Mouse (Mus musculus): Measurements from ENCODE around the gene Zfp664.

The Zfp664 gene

DNA sequence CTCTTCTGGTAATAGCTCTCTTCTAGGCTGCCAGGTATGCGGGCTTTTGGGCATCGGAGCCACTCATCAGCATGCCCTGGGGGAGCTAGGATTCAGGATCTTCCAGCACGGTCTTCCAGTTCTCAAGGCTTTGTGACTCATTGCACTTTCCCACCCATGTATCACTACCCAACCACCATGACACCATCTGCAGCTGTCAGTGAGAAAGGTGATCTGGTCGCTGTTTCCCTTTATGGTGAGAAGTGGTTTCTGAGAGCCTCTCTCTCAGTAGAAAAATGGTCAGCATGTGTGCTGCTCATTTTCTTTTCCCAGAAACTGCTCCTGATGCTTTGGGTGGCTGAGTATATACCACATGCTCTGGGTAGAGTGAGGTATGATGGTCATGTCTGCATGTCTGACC, 16.8 kb downstream of the Zfp664 start:
- Histone ChIP-seq H3K27me3 (ENCODE audit: insufficient read depth, low read length) (no peaks in the 10 kb centered on the region), H3K9me3 (ENCODE audit: low read length) (no peaks in the 10 kb centered on the region), H3K4me3 (replicated peaks; ENCODE audit: low read length) (no peak overlapping the region), H3K4me1 (replicated peaks; ENCODE audit: low read depth, low read length) (peaks cover 24% of the 10 kb centered on the region), H3K36me3 (ENCODE audit: insufficient read depth, low read length) (peaks cover 95% of the 10 kb centered on the region)
- no peak for TF ChIP-seq POU5F1 (IDR thresholded peaks at IDR 0.05; ENCODE audit: borderline replicate concordance, low read length)
- no peak for TF ChIP-seq CTCF (conservative IDR thresholded peaks at IDR 0.05; ENCODE audit: low read length)
- no peak for TF ChIP-seq NANOG (IDR thresholded peaks at IDR 0.05; ENCODE audit: borderline replicate concordance, low read length)

DNA sequence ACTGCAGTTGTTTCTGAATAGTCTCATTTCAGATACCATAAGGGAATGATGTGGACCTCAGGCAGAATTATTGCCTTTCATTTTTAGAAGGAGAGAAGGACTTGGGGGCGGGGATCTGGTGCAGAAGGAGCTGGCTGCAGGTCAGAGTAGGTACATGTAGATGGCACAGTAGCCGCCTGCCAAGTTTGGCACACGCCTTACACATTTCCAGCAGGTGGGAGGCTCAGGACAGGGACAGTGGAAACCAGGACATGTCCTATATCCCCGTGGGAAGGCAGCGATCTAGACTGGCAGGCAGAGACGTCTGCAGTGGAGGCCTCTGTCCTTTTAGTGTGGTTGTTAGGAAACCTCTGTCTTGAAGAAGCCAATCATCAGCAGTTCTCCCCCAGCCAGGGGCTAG, 17.3 kb downstream of the Zfp664 start:
- Histone ChIP-seq H3K27me3 (ENCODE audit: insufficient read depth, low read length) (no peaks in the 10 kb centered on the region), H3K9me3 (ENCODE audit: low read length) (no peaks in the 10 kb centered on the region), H3K4me3 (replicated peaks; ENCODE audit: low read length) (no peak overlapping the region), H3K4me1 (replicated peaks; ENCODE audit: low read depth, low read length) (peaks cover 21% of the 10 kb centered on the region), H3K36me3 (ENCODE audit: insufficient read depth, low read length) (peaks cover 95% of the 10 kb centered on the region)
- TF ChIP-seq CTCF (conservative IDR thresholded peaks at IDR 0.05; ENCODE audit: low read length) (no peak), POU5F1 (IDR thresholded peaks at IDR 0.05; ENCODE audit: borderline replicate concordance, low read length) (no peak), NANOG (IDR thresholded peaks at IDR 0.05; ENCODE audit: borderline replicate concordance, low read length) (no peak)

DNA sequence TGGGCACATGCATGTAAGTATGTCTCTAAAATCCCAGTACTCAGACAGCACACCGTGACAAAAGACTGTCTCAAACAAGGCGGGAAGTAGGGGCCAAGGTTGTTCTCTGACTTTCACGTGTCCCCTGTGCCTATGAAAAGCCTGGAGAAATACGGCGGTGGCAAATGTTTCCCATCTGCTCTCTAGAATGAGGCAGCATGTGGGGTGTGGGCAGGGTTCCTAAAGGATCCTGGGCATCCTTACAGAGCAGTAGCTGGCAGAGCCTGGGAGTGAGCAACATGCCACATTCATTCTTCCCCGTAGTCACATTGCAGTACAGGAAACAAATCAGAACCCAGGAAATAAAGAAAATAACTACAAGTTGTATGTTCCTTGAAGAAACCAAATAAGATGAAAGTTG, 21.4 kb downstream of the Zfp664 start:
- H3K27me3 ChIP-seq (ENCODE audit: insufficient read depth, low read length) = no peaks in the 10 kb centered on the region
- H3K4me3 ChIP-seq (replicated peaks; ENCODE audit: low read length) = no peak overlapping the region
- H3K36me3 ChIP-seq (ENCODE audit: insufficient read depth, low read length) = peaks cover 99% of the 10 kb centered on the region
- H3K9me3 ChIP-seq (ENCODE audit: low read length) = no peaks in the 10 kb centered on the region
- peaks cover 9% of the 10 kb centered on the region; the same call in 1 of the 2 replicates for H3K4me1 ChIP-seq (replicated peaks; ENCODE audit: low read depth, low read length)
- TF ChIP-seq CTCF (conservative IDR thresholded peaks at IDR 0.05; ENCODE audit: low read length) (no peak), NANOG (IDR thresholded peaks at IDR 0.05; ENCODE audit: borderline replicate concordance, low read length) (no peak), POU5F1 (IDR thresholded peaks at IDR 0.05; ENCODE audit: borderline replicate concordance, low read length) (no peak)

DNA sequence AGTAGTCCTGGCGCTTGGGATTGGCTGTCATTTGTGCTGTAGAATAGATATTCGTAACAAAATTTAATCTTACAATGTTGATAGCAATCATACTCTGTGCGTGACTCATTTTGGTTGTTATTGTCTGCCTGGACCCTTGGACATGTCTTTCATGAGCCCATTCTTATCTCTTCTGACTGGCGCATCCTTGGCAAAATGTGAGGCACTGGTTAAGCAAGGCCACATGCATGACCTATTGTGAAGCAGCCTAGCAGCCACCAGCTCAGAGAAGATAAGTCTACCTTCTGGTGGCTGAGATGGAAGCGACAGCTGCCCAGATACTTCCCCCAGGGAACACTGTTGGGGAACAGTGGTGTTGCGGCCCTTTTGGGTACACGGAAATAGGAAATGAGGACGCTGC, 26.2 kb downstream of the Zfp664 start:
- no peaks in the 10 kb centered on the region for H3K9me3 ChIP-seq (ENCODE audit: low read length)
- H3K4me3 ChIP-seq (replicated peaks; ENCODE audit: low read length) = no peak overlapping the region
- H3K4me1 ChIP-seq (replicated peaks; ENCODE audit: low read depth, low read length) = peaks cover 14% of the 10 kb centered on the region
- H3K36me3 ChIP-seq (ENCODE audit: insufficient read depth, low read length) = peaks cover 65% of the 10 kb centered on the region
- TF ChIP-seq NANOG (IDR thresholded peaks at IDR 0.05; ENCODE audit: borderline replicate concordance, low read length) (no peak), CTCF (conservative IDR thresholded peaks at IDR 0.05; ENCODE audit: low read length) (no peak), POU5F1 (IDR thresholded peaks at IDR 0.05; ENCODE audit: borderline replicate concordance, low read length) (no peak)
- H3K27me3 ChIP-seq (ENCODE audit: insufficient read depth, low read length) = no peaks in the 10 kb centered on the region

DNA sequence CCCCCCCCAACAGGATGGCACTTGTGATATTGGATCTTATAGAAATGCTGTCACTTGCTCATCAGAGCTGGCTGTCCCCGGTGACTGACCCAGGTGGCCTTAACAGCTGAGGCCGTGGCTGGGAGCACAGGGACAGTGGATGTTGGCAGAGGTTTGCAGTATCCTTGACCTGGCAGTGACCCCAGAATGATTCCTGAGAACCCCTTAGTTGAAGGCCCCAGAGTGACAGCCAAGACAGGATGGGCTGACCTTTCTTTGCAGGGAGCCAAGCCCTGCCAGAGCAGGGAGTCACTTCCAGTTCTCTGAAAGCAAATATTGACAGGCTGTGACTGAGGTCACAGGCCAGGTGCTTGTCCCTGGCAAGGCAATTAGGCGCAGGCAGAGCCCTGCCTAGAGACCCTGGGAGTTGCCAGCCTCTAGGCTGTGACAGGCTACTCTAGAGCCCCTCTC, 29.5 kb downstream of the Zfp664 start:
- TF ChIP-seq POU5F1 (IDR thresholded peaks at IDR 0.05; ENCODE audit: borderline replicate concordance, low read length) (no peak), NANOG (IDR thresholded peaks at IDR 0.05; ENCODE audit: borderline replicate concordance, low read length) (no peak), CTCF (conservative IDR thresholded peaks at IDR 0.05; ENCODE audit: low read length) (no peak)
- Histone ChIP-seq H3K36me3 (ENCODE audit: insufficient read depth, low read length) (peaks cover 32% of the 10 kb centered on the region), H3K9me3 (ENCODE audit: low read length) (no peaks in the 10 kb centered on the region)

DNA sequence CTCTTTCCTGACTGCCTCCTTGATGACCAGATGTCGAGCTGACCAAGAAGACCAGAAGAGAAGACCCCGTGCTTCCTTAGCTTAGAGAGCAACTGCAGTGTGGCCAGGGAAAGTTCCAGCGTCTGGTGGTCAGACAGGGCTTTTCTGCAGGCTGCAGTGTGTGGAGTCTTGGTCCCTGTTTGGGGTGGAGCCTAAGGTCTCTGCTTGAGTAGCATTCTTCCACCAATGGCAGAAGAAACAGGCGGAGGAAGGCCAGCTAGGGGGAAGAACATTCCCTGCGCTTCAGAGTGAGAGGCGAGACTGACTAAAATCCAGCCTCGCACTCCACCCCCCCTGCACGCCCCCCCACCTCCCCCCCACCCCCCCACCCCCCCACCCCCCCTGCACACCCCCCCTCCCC, 33.6 kb downstream of the Zfp664 start:
- Histone ChIP-seq H3K9me3 (ENCODE audit: low read length) (no peaks in the 10 kb centered on the region), H3K36me3 (ENCODE audit: insufficient read depth, low read length) (no peaks in the 10 kb centered on the region), H3K4me1 (replicated peaks; ENCODE audit: low read depth, low read length) (peaks cover 25% of the 10 kb centered on the region), H3K4me3 (replicated peaks; ENCODE audit: low read length) (no peak overlapping the region), H3K27me3 (ENCODE audit: insufficient read depth, low read length) (peaks cover 5% of the 10 kb centered on the region; the same call in 1 of the 2 replicates)
- no peak for TF ChIP-seq NANOG (IDR thresholded peaks at IDR 0.05; ENCODE audit: borderline replicate concordance, low read length)
- no peak for TF ChIP-seq POU5F1 (IDR thresholded peaks at IDR 0.05; ENCODE audit: borderline replicate concordance, low read length)
- no peak for TF ChIP-seq CTCF (conservative IDR thresholded peaks at IDR 0.05; ENCODE audit: low read length)

More for the DNA sequence above, 29.5 kb downstream of the Zfp664 start:
- H3K4me1 ChIP-seq (replicated peaks; ENCODE audit: low read depth, low read length) = peaks cover 18% of the 10 kb centered on the region
- H3K4me3 ChIP-seq (replicated peaks; ENCODE audit: low read length) = no peak overlapping the region
- no peaks in the 10 kb centered on the region for H3K27me3 ChIP-seq (ENCODE audit: insufficient read depth, low read length)

DNA sequence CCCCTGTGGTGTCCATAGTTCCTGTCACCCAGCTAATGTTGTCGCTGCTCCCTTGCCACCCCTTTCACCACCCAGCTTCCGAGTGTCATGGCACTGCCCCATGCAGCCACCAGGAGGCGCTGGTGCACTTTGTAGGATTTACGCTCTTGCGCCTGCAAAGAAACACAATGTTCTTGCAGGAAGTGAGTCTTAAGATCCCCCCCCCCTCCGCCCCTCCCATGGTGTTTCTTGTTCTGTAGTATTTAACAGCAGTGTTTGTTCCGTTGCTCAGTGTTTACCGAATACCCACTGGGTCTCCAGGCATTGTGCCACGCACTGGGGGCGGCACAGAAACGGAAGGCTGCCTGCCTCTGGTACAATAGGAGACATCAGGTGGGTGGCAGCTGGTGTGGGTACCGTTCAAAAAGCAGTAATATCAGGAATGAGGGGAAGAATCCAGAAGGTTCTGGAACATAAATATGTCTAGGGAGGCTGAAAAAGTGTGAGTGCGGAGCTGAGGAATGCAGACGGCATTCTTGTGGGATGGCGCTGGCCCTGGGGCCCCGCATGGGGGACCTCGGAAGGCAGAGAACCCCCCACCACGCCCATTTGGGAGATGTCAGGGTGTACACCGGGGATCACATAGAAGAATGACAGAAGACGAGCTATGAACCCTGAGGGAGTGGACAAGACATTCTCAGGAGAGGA, 37.6 kb downstream of the Zfp664 start:
- H3K9me3 ChIP-seq (ENCODE audit: low read length) = no peaks in the 10 kb centered on the region
- H3K36me3 ChIP-seq (ENCODE audit: insufficient read depth, low read length) = no peaks in the 10 kb centered on the region
- peaks cover 5% of the 10 kb centered on the region; the same call in 1 of the 2 replicates for H3K27me3 ChIP-seq (ENCODE audit: insufficient read depth, low read length)
- TF ChIP-seq NANOG (IDR thresholded peaks at IDR 0.05; ENCODE audit: borderline replicate concordance, low read length) = no peak
- TF ChIP-seq CTCF (conservative IDR thresholded peaks at IDR 0.05; ENCODE audit: low read length) = peak; percentile 68
- H3K4me3 ChIP-seq (replicated peaks; ENCODE audit: low read length) = no peak overlapping the region
- peaks cover 18% of the 10 kb centered on the region for H3K4me1 ChIP-seq (replicated peaks; ENCODE audit: low read depth, low read length)

DNA sequence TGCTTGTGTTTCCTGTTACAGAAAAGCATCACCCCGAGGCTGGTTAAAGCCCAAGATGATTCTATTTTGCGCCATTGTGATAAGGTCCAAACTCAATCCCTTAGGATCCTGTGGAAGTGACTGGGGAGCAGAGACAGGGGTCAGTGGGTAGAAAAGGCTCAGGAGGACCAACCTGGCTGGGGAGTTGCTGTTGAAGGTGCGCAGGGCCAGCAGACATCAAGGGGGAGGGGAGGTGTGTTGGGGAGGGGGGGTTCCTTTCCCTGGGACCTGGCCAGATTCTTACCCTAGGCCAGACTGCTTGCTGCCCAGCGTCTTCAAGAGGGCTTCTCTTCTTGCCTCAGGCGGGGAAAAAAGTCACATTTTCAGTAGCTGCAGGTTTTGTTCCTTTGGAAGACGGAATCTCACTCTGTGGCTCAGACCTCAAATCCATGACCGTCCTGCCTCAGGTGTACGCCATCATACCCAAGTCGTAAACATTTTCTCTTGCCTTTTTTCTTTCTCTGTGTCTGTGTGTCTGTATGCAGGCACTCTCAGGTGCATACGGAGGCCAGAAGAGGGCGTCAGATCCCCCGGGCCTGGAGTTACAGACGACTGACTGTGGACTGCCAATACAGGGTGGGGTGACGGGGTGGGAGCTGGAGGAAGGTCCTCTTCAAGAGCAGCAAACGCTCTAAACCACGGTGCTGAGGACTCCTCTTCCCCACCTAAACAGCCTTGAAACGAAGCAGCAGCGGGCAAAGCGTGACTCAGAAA, 38.4 kb downstream of the Zfp664 start:
- no peak overlapping the region for H3K4me3 ChIP-seq (replicated peaks; ENCODE audit: low read length)
- no peaks in the 10 kb centered on the region for H3K9me3 ChIP-seq (ENCODE audit: low read length)
- H3K36me3 ChIP-seq (ENCODE audit: insufficient read depth, low read length) = no peaks in the 10 kb centered on the region
- H3K27me3 ChIP-seq (ENCODE audit: insufficient read depth, low read length) = peaks cover 5% of the 10 kb centered on the region; the same call in 1 of the 2 replicates
- H3K4me1 ChIP-seq (replicated peaks; ENCODE audit: low read depth, low read length) = peaks cover 19% of the 10 kb centered on the region
- TF ChIP-seq POU5F1 (IDR thresholded peaks at IDR 0.05; ENCODE audit: borderline replicate concordance, low read length) (no peak), CTCF (conservative IDR thresholded peaks at IDR 0.05; ENCODE audit: low read length) (0 out of 2 replicates have a peak, but pooled peaks have one; percentile 6), NANOG (IDR thresholded peaks at IDR 0.05; ENCODE audit: borderline replicate concordance, low read length) (no peak)
